Mouse (Mus musculus) right cerebral cortex, adult 18-20 months (tissue): ENCODE results near the gene Zfp410.
A peak's percentile ranks its signal among the peaks of the same experiment; 100 is the strongest.
"Not testable (repeated sequence)": the region's sequence is repeated elsewhere in the genome, so short reads cannot be mapped to it uniquely, and the experiment has no call there.

Experiments
- DNase-seq: peaks from one replicate; pipeline ENCODE4 v3.0.0; 2022; ENCODE audit warnings: mixed read lengths

The Zfp410 gene

DNA sequence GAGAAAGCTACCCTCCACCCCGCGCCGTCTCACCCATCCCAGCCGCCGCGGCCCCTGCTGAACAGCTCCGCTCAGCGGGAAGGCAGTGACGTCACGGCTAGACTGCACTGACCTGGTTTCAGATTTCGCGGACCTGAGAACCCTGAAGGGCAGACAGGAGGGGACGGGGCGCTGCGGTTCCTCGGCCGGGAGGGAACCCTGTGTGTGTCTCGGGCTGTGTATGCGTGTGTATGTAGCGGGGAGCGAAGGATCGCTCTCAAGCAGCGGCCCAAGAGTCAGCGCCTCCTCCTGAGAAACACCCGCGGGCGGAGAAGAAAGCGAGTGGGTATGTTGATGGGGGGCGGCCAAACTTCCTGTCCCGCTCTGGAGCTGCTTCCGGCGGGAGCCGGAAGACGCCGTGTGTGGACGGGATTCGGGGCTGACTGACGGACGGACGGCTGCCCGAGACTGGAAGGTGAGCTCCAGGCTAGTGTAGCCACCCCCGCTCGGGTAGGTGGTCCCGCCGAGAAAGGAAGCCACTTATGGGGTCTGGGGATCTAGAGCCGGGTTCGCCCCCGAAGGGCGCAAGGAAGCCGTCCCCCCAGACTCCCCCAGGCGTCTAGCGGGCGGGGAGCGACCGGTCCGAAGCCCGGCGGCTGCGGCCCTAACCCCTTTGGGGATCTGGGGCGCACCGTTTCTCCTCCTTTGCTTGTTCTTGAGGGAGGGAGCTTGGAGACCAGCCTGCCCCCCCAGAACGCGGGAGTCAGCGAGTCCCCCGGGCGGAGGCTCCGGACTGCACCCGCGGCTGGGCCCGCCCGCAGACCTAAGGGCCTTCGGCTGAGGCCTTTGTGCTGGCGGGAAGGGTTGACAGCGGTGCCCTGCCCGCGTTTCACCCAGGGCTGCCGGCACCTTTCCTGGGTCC, at the start of gene Zfp410:
Gene Zfp410, plus strand, starts transcription at position 132 of the 901 bp plus-strand sequence.
- peak; percentile 85 for DNase-seq

DNA sequence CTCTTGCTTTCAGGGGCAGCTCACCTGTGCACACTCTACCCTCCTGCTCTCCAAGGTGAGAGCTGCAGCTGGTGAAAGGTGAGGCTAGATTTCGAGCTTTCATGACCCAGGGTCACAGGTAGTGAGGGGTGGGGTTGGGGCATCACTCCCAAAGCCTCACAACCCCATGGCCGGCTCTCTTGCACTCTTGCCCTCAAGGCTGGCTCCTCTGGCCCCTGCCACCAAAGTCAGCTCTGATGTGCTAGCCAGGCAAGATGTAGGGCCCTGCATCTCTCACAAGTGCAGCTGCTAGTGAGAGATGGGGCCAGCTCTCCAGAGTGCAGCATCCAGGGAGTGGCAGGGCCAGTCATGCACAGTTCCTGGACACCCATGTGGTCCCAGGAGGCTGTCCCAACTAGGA, 49.4 kb upstream of the Zfp410 start:
- DNase-seq, result no peak

DNA sequence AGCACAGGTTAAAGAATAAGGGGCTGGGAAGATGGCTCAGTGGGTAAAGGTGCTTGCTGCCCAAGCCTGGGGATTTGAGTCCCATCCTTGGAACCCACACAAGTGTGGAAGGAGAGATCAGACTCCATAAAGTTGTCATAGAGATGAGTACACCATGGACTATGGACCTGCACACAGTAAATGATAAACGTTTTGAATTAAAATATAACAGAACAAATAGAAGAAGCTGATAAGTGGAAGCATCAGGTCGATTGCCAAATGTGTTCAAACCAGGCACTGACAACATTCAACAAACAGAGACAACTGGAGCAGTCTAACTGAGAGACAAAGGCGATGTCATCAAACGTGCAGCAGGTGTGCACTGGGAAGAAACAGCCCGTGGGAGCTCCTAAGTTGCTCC, 43.3 kb upstream of the Zfp410 start:
- DNase-seq, result no peak

- DNase-seq, result no peak
Measured at GRCm38 (mm10) chr12:84275288-84275687, 41.4 kb upstream of the Zfp410 start.

DNA sequence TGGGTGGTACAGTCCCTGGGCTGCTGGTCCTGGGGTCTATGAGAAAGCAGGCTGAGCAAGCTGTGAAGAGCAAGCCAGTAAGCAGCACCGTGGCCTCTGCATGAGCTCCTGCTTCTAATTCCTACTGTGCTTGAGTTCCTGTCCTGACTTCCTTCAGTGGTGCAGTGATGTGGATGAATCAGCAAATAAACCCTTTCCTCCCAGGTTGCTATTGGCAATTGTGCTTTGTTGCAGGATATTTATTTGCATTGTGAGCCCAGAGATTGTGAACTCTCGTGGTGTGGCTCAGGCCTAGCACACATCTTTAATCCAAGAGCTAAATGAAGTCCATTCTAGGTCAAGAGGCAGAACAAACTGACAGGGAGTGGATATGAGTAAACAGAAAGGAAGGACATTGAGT, 40.4 kb upstream of the Zfp410 start:
- DNase-seq, result no peak

DNA sequence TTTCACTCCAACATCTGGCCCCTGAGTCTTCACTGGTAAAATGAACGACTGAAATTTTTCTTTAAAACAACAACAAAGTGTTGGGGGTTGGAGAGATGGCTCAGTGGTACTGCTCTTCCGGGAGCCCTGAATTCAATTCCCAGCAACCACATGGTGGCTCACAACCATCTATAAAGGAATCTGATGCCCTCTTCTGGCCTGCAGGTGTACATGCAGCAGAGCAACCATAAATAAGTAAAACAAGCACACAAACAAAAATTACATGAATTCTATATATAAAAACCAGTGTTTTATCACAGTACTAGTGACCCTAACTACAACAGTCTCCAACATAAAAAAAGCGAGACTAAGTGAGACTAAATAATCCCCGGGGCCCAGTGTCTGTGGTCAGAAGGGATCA, 39.9 kb upstream of the Zfp410 start:
- no peak for DNase-seq

- DNase-seq, result no peak
Measured at GRCm38 (mm10) chr12:84277832-84278231, 38.8 kb upstream of the Zfp410 start.

- peak; percentile 13 for DNase-seq
Measured at GRCm38 (mm10) chr12:84278901-84279300, 37.8 kb upstream of the Zfp410 start.

GRCm38 (mm10) chr12:84284391-84284790, 32.3 kb upstream of the Zfp410 start:
- no peak for DNase-seq

- peak; percentile 90 for DNase-seq
Measured at GRCm38 (mm10) chr12:84284885-84285592, 31.6 kb upstream of the Zfp410 start, which contains the start of gene Ptgr2. Gene Ptgr2 (plus strand): TSS chr12:84285232.

DNA sequence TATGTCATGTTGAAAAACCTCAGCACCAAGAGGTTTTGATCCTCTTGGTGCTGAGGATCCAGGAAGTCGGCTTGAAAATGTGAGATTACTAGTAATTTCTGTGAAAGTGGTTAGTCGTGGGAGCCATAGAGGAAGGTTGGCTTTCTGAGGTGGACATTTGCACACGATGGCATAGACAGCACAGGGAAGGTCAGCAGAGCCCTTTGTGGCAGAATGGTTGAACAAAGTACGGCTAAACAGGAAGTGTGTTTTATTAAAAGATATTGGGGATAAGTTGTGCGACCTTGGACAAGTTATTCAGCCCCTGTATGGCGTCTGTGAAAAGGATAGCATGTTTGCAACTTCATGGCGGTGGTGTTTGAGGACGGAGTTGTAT, 31.1 kb upstream of the Zfp410 start:
- no peak for DNase-seq

GRCm38 (mm10) chr12:84288461-84288860, 28.2 kb upstream of the Zfp410 start:
- DNase-seq, result no peak

- DNase-seq, result no peak
Measured at GRCm38 (mm10) chr12:84297851-84298250, 18.8 kb upstream of the Zfp410 start.

- no peak for DNase-seq
Measured at GRCm38 (mm10) chr12:84299265-84299664, 17.4 kb upstream of the Zfp410 start.

- DNase-seq, result no peak
Measured at GRCm38 (mm10) chr12:84304101-84304500, 12.6 kb upstream of the Zfp410 start.

DNA sequence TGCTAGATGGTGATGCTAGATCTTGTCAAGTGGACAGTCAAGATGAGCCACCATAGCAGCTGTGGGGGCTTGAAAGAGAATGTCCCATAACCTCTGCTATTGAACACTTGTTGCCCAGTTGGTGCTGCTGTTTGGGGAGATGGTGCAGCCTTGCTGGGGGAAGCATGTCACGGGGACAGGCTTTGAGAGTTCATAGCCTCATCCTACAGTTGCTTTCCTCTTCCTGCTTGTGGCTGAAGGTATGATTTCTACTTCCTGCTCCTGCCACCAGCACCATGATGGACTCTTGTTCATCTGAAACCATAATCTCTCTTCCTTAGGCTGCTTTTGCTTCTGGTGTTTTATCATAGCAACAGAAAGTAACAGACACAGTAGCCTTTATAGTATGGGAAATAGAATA, 12.1 kb upstream of the Zfp410 start:
- no peak for DNase-seq

GRCm38 (mm10) chr12:84311306-84311705, 5.3 kb upstream of the Zfp410 start:
- no peak for DNase-seq

DNA sequence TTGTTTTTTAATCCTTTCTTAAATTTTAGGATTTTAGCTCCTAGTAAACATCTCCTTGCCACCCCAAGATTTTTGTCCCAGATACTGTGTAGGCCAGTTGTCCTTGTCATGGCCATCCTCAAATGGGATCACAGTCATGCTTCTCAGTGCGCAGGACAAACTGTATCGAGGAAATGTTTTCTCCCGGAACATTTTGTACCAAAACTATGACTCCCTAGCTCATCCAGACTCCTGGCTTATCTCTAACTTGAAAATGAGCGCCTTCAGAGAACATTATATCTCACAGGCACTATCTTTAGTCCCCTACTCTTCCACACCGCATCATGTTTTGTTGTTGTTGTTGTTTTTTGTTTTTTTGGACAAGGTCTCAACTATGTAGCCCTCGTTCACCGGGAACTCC, 646 bp upstream of the Zfp410 start:
- no peak for DNase-seq

DNA sequence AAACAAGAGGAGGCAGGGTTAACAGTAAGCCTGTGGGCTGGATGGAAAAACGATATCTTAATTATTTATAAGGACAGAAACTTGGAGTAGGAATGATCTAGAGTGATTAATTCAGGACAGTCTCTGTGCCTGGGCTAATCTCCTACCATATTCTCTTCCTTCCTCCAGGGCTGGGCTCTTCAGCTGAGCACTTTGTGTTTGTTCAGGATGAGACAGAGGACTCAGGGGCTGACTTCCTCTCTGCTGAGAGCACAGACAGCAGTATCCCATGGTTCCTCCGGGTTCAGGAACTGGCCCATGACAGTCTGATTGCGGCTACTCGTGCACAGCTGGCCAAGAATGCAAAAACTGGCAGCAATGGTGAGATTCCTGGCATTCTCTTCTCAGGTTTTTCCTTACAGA, 10.5 kb downstream of the Zfp410 start:
- DNase-seq, result no peak

GRCm38 (mm10) chr12:84336963-84337625, 20.4 kb downstream of the Zfp410 start:
- DNase-seq, result no peak

DNA sequence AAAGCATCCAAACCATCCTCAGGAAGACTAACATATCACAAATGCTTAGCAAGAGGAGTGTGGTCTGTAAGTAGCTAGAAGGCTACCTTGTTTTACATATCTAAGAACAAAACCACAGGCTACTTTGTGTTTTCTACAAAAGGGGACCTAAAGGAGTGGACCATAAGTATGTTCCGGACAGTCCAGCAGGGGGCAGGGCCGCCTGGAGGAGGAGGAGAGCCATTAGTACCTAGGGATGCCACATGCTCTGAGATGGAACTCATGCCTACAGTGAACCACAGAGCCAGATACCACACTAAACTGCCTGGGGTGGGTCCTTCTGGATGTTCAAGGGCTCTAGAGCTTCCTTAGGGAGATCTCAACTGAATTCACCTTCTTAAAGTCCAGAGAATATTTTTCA, 30.5 kb downstream of the Zfp410 start:
- no peak for DNase-seq

DNA sequence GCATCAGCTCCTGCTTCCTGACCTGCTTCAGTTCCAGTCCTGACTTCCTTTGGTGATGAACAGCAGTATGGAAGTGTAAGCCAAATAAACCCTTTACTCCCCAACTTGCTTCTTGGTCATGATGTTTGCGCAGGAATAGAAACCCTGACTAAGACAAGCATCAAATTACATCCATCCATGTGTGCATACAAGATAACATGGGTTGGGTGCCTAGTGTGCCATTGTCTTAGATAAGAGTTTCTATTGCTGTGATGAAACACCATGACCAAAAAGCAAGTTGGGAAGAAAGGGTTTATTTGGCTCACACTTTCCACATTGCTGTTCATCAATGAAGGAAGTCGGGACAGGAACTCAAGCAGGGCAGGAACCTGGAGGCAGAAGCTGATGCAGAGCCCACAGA, 42.0 kb downstream of the Zfp410 start:
- not testable (repeated sequence) for DNase-seq
